Mouse (Mus musculus): ENCODE results near the gene Plxdc2. TPM values are rescaled to one million over a fixed set of nuclear protein-coding genes. Genes with fewer than 3 reads are reported as not detected.

The Plxdc2 gene
- polyA plus RNA-seq (2015; fragmentation: Nextera tagmentation; extraction: Ambion mirVana): 34.3 and 37.1 TPM in 2 replicates

- H3K36me3 ChIP-seq (ENCODE audit: control insufficient read depth, insufficient read depth, low read length): no peaks in the 10 kb centered on the region
- peak within 1 kb of the TSS; percentile 86 for H3K27ac ChIP-seq (ENCODE audit: low read length)
- peak within 1 kb of the TSS; percentile 82 for H3K4me2 ChIP-seq (ENCODE audit: low read depth, low read length)
- peaks cover 6% of the 10 kb centered on the region; the same call in 1 of the 2 replicates for H3K4me1 ChIP-seq (ENCODE audit: control insufficient read depth, insufficient read depth, low read length)
- no peaks in the 10 kb centered on the region for H3K27me3 ChIP-seq (ENCODE audit: control insufficient read depth, insufficient read depth, low read length)
- H3K4me3 ChIP-seq (replicated peaks; ENCODE audit: low read length): peak within 1 kb of the TSS; percentile 75
- H3K9ac ChIP-seq (ENCODE audit: low read length): peak within 1 kb of the TSS; percentile 78
- no peaks in the 10 kb centered on the region for H3K9me3 ChIP-seq (replicated peaks; ENCODE audit: control insufficient read depth, low read length)
- ATAC-seq (ENCODE audit: insufficient read depth, low FRiP score): peak; percentile 87
- under 1% methylated on average over 34 of the region's 45 CpGs for WGBS
Measured at GRCm38 (mm10) chr2:16356106-16356818, at the start of gene Plxdc2. Plxdc2 (plus strand) TSS chr2:16356304.

GRCm38 (mm10) chr2:16310387-16310786 lies 45.7 kb upstream of the Plxdc2 start:
- Histone ChIP-seq H3K4me2 (ENCODE audit: low read depth, low read length) (no peak overlapping the region), H3K27ac (ENCODE audit: low read length) (no peak overlapping the region), H3K27me3 (ENCODE audit: control insufficient read depth, insufficient read depth, low read length) (no peaks in the 10 kb centered on the region), H3K36me3 (ENCODE audit: control insufficient read depth, insufficient read depth, low read length) (no peaks in the 10 kb centered on the region), H3K4me3 (replicated peaks; ENCODE audit: low read length) (no peak overlapping the region), H3K9ac (ENCODE audit: low read length) (no peak overlapping the region), H3K4me1 (ENCODE audit: control insufficient read depth, insufficient read depth, low read length) (no peaks in the 10 kb centered on the region), H3K9me3 (replicated peaks; ENCODE audit: control insufficient read depth, low read length) (no peaks in the 10 kb centered on the region)
- 40% methylated on average over 2 of the region's 2 CpGs for WGBS
- no peak for ATAC-seq (ENCODE audit: insufficient read depth, low FRiP score)

- no peaks in the 10 kb centered on the region for H3K36me3 ChIP-seq (ENCODE audit: control insufficient read depth, insufficient read depth, low read length)
- no peak overlapping the region for H3K4me3 ChIP-seq (replicated peaks; ENCODE audit: low read length)
- H3K4me2 ChIP-seq (ENCODE audit: low read depth, low read length): no peak overlapping the region
- H3K4me1 ChIP-seq (ENCODE audit: control insufficient read depth, insufficient read depth, low read length): no peaks in the 10 kb centered on the region
- H3K9ac ChIP-seq (ENCODE audit: low read length): no peak overlapping the region
- 53% methylated on average over 4 of the region's 4 CpGs for WGBS
- no peak for ATAC-seq (ENCODE audit: insufficient read depth, low FRiP score)
- H3K27ac ChIP-seq (ENCODE audit: low read length): no peak overlapping the region
- no peaks in the 10 kb centered on the region for H3K27me3 ChIP-seq (ENCODE audit: control insufficient read depth, insufficient read depth, low read length)
- no peaks in the 10 kb centered on the region for H3K9me3 ChIP-seq (replicated peaks; ENCODE audit: control insufficient read depth, low read length)
Measured at GRCm38 (mm10) chr2:16312400-16313070, 43.6 kb upstream of the Plxdc2 start.

- Histone ChIP-seq H3K27me3 (ENCODE audit: control insufficient read depth, insufficient read depth, low read length) (no peaks in the 10 kb centered on the region), H3K4me2 (ENCODE audit: low read depth, low read length) (no peak overlapping the region), H3K4me3 (replicated peaks; ENCODE audit: low read length) (no peak overlapping the region), H3K27ac (ENCODE audit: low read length) (no peak overlapping the region), H3K36me3 (ENCODE audit: control insufficient read depth, insufficient read depth, low read length) (no peaks in the 10 kb centered on the region), H3K9ac (ENCODE audit: low read length) (no peak overlapping the region), H3K4me1 (ENCODE audit: control insufficient read depth, insufficient read depth, low read length) (no peaks in the 10 kb centered on the region), H3K9me3 (replicated peaks; ENCODE audit: control insufficient read depth, low read length) (no peaks in the 10 kb centered on the region)
- no peak for ATAC-seq (ENCODE audit: insufficient read depth, low FRiP score)
- 57% methylated on average over 4 of the region's 4 CpGs for WGBS
Measured at GRCm38 (mm10) chr2:16335194-16335781, 20.8 kb upstream of the Plxdc2 start.

GRCm38 (mm10) chr2:16344564-16344963 lies 11.5 kb upstream of the Plxdc2 start:
- Histone ChIP-seq H3K27ac (ENCODE audit: low read length) (no peak overlapping the region), H3K36me3 (ENCODE audit: control insufficient read depth, insufficient read depth, low read length) (no peaks in the 10 kb centered on the region), H3K4me1 (ENCODE audit: control insufficient read depth, insufficient read depth, low read length) (no peaks in the 10 kb centered on the region), H3K4me2 (ENCODE audit: low read depth, low read length) (no peak overlapping the region), H3K27me3 (ENCODE audit: control insufficient read depth, insufficient read depth, low read length) (no peaks in the 10 kb centered on the region), H3K4me3 (replicated peaks; ENCODE audit: low read length) (no peak overlapping the region), H3K9me3 (replicated peaks; ENCODE audit: control insufficient read depth, low read length) (no peaks in the 10 kb centered on the region), H3K9ac (ENCODE audit: low read length) (no peak overlapping the region)
- whole genome bisulfite sequencing: 61% methylated on average over 2 of the region's 2 CpGs
- ATAC-seq (ENCODE audit: insufficient read depth, low FRiP score): no peak

GRCm38 (mm10) chr2:16351106-16351505 lies 5.0 kb upstream of the Plxdc2 start:
- Histone ChIP-seq H3K9ac (ENCODE audit: low read length) (no peak overlapping the region), H3K4me2 (ENCODE audit: low read depth, low read length) (no peak overlapping the region), H3K4me3 (replicated peaks; ENCODE audit: low read length) (no peak overlapping the region), H3K36me3 (ENCODE audit: control insufficient read depth, insufficient read depth, low read length) (no peaks in the 10 kb centered on the region), H3K27ac (ENCODE audit: low read length) (no peak overlapping the region), H3K27me3 (ENCODE audit: control insufficient read depth, insufficient read depth, low read length) (no peaks in the 10 kb centered on the region), H3K4me1 (ENCODE audit: control insufficient read depth, insufficient read depth, low read length) (no peaks in the 10 kb centered on the region), H3K9me3 (replicated peaks; ENCODE audit: control insufficient read depth, low read length) (no peaks in the 10 kb centered on the region)
- 66% methylated on average over 3 of the region's 3 CpGs for WGBS
- ATAC-seq (ENCODE audit: insufficient read depth, low FRiP score): no peak

- peak overlapping the region; percentile 78 for H3K9ac ChIP-seq (ENCODE audit: low read length)
- WGBS: under 1% methylated on average over 22 of the region's 22 CpGs
- no peaks in the 10 kb centered on the region for H3K9me3 ChIP-seq (replicated peaks; ENCODE audit: control insufficient read depth, low read length)
- H3K27me3 ChIP-seq (ENCODE audit: control insufficient read depth, insufficient read depth, low read length): no peaks in the 10 kb centered on the region
- peak overlapping the region; percentile 82 for H3K4me2 ChIP-seq (ENCODE audit: low read depth, low read length)
- ATAC-seq (ENCODE audit: insufficient read depth, low FRiP score): peak; percentile 65
- peak overlapping the region; percentile 75 for H3K4me3 ChIP-seq (replicated peaks; ENCODE audit: low read length)
- H3K36me3 ChIP-seq (ENCODE audit: control insufficient read depth, insufficient read depth, low read length): no peaks in the 10 kb centered on the region
- peak overlapping the region; percentile 86 for H3K27ac ChIP-seq (ENCODE audit: low read length)
- peaks cover 6% of the 10 kb centered on the region; the same call in 1 of the 2 replicates for H3K4me1 ChIP-seq (ENCODE audit: control insufficient read depth, insufficient read depth, low read length)
Measured at GRCm38 (mm10) chr2:16355611-16356105, 446 bp upstream of the Plxdc2 start.

- H3K36me3 ChIP-seq (ENCODE audit: control insufficient read depth, insufficient read depth, low read length): no peaks in the 10 kb centered on the region
- no peaks in the 10 kb centered on the region for H3K27me3 ChIP-seq (ENCODE audit: control insufficient read depth, insufficient read depth, low read length)
- peak overlapping the region; percentile 75 for H3K4me3 ChIP-seq (replicated peaks; ENCODE audit: low read length)
- peak overlapping the region; percentile 86 for H3K27ac ChIP-seq (ENCODE audit: low read length)
- peak overlapping the region; percentile 78 for H3K9ac ChIP-seq (ENCODE audit: low read length)
- ATAC-seq (ENCODE audit: insufficient read depth, low FRiP score): no peak
- no peaks in the 10 kb centered on the region for H3K9me3 ChIP-seq (replicated peaks; ENCODE audit: control insufficient read depth, low read length)
- H3K4me2 ChIP-seq (ENCODE audit: low read depth, low read length): peak overlapping the region; percentile 82
- WGBS: 5% methylated on average over 33 of the region's 33 CpGs
- H3K4me1 ChIP-seq (ENCODE audit: control insufficient read depth, insufficient read depth, low read length): peaks cover 6% of the 10 kb centered on the region; the same call in 1 of the 2 replicates
Measured at GRCm38 (mm10) chr2:16356921-16357837, 1.1 kb downstream of the Plxdc2 start.

Data from stomach, embryonic 16.5 days (tissue).